Mouse (Mus musculus) mouse embryonic stem cell (cell line): ENCODE measurements at regions not wholly inside any gene's neighbourhood (a gene's known extent, or its start where the extent isn't known, plus 50 kb on each side); places are given as distances from the start of the nearest gene placed in this dataset.

Source experiments
- in situ Hi-C, 2 experiments: fragments of 300-500 bp; cut with MboI; formaldehyde crosslinking; loops; 1 replicate in 1 of 2; 3 replicates in 1 of 2; pipeline ENCODE4 v1.14.3; 2019 to 2020; ENCODE audit warnings: low sequenced_read_pairs in 2 of 2, low pct_unique_long_range_greater_than_20kb in 1 of 2, mixed read lengths in 1 of 2; ENCODE audit not compliant: unreplicated experiment in 1 of 2

- in situ Hi-C loops: loop anchor here (5.0 to 25.0 kb wide), 4 partner anchors 169 to 594 kb away; partner anchors contain the start of gene C1qtnf9 (in 1 of the 2)
These were observed 115.9 kb upstream of the Spata13 start for GRCm38 (mm10) chr14:60517891-60518290.

- in situ Hi-C loops: loop anchor here (10.0 to 25.0 kb wide), 2 partner anchors 252 to 589 kb away; no protein-coding TSS in a partner anchor
These were observed 110.8 kb upstream of the Spata13 start for GRCm38 (mm10) chr14:60523010-60523409.

DNA sequence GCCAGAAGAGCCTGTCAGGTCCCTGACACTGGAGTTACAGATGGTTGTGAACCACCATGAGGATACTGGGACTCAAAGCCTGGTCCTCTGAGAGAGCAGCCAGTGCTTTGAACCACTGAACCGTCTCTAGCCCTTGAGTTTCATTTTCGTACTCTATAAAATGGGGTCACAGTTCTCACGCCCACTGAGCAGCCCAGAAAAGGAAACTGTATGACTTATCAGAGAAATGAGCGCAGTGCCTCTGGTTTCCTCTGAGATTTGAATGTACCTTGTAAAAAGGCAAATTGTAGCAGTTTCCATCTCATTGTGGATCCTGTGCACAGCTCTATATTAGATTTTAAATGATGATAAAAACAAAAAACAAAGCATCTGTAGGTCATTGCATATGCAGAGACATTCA, 108.9 kb upstream of the Spata13 start:
- in situ Hi-C loops: loop anchor here (10.0 to 25.0 kb wide), 2 partner anchors 250 to 587 kb away; no protein-coding TSS in a partner anchor

DNA sequence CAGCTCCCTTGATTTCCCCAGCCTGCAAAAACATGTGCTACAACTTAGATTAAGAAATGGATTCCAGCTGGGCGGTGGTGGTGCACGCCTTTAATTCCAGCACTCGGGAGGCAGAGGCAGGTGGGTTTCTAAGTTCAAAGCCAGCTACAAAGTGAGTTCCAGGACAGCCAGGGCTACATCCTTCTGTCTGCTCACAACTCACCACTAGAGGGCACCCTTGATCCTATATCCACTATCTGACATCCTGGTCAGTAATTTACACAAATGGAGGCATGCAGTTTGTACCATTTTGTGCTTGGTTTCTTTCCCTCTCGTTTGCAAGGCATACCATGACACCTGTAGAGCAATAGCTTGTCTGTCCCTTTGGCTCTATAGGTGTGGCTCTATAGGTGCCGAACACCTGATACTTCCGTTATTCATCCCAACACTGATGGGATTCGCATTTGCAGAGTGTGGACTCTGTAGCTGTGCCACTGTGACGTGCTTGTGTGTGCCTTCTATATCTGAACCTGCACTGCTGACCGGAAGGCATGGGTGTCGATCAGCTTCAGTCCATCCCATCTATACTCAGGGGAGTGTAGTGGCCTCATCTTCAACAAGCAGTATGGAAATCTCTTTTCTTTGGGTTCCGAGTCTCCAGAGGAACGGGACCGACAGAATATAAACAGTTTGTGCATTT, 108.4 kb upstream of the Spata13 start:
- in situ Hi-C loops: loop anchor here in 1 of 2 experiments (10.0 kb wide), 1 partner anchor 249 kb away; no protein-coding TSS in a partner anchor

GRCm38 (mm10) chr14:60525979-60526378, 107.8 kb upstream of the Spata13 start:
- in situ Hi-C loops: loop anchor here in 1 of 2 experiments (10.0 kb wide), 1 partner anchor 249 kb away; no protein-coding TSS in a partner anchor

GRCm38 (mm10) chr14:60526832-60527231, 107.0 kb upstream of the Spata13 start:
- in situ Hi-C loops: loop anchor here in 1 of 2 experiments (10.0 kb wide), 1 partner anchor 248 kb away; no protein-coding TSS in a partner anchor

DNA sequence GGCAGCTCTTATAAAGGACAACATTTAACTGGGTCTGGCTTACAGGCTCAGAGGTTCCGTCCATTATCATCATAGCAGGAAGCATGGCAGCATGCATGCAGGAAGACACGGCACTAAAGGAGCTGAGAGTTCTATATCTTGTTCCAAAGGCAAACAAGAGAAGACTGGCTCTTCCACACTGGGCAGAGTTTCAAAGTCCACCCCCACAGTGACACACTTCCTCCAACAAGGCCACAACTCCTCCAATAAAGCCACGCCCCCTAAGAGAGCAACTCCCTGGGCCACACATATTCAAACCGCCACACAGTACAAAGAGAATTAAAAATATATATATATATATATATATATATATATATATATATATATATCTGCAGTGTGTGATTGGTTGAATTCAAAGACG, 105.8 kb upstream of the Spata13 start:
- in situ Hi-C loops: loop anchor here in 1 of 2 experiments (10.0 kb wide), 1 partner anchor 247 kb away; no protein-coding TSS in a partner anchor

DNA sequence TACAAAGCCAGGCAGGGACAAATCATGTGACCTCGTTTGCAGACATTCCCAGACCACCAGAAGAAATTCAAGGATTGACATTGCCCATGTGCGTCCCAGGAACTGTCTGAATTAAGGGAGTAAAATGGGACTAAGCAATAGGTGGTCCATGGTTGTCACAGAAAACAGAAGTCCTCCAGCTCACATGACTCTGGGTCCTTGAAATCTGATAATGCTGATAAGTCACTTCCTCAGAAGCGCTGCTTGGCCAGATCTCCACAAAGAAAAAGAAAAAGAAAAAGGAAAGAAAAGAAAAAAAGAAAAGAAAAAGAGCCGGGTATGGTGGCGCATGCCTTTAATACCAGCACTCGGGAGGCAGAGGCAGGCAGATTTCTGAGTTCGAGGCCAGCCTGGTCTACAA, 105.3 kb upstream of the Spata13 start:
- in situ Hi-C loops: loop anchor here in 1 of 2 experiments (10.0 kb wide), 1 partner anchor 246 kb away; no protein-coding TSS in a partner anchor

GRCm38 (mm10) chr14:60529022-60529421, 104.8 kb upstream of the Spata13 start:
- in situ Hi-C loops: loop anchor here in 1 of 2 experiments (10.0 kb wide), 1 partner anchor 246 kb away; no protein-coding TSS in a partner anchor

GRCm38 (mm10) chr14:60529646-60530347, 104.0 kb upstream of the Spata13 start:
- in situ Hi-C loops: loop anchor here in 1 of 2 experiments (10.0 kb wide), 1 partner anchor 245 kb away; no protein-coding TSS in a partner anchor

GRCm38 (mm10) chr14:60530348-60530711, 103.5 kb upstream of the Spata13 start:
- in situ Hi-C loops: no loop called here

- in situ Hi-C loops: no loop called here
These were observed 102.8 kb upstream of the Spata13 start for GRCm38 (mm10) chr14:60530973-60531372.

- in situ Hi-C loops: no loop called here
These were observed 102.0 kb upstream of the Spata13 start for GRCm38 (mm10) chr14:60531766-60532165.

DNA sequence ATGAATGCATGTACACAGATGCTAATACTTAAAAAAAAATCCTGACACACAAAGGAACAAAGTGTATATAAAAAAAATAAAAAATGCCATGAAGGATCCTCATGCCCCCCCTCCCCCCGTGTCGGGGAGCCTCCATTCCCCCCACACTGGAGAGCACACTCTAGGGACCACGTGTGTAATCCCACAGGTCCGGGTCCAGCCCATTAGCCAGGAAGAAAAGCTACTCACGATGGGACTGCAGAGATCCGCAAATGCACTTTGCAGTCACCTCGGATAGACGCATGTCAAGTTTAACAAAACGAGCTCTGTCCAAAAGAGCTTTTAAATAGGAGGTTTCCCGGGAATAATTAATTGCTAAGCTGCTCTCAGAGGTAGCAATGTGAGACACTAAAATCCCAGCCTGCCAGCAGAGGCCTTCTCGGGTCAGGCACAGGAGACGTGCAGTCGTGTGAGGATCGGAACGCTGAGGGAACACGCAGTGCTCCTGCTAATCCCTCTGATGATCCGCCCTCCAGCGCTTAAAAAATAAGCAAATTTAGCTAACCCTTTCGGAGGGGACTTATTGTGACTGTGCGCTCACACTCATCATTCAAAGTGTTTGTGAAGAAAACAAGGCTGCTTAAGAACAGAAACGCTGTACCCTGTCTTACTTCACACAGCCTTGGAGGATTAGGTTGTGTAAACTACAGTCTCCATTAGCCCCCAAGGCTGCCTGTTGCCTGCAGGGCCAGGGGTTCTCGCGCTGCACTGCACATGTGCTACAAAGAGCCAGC, 100.2 kb upstream of the Spata13 start:
- in situ Hi-C loops: no loop called here

- in situ Hi-C loops: no loop called here
These were observed 94.8 kb upstream of the Spata13 start for GRCm38 (mm10) chr14:60539040-60539439.

- in situ Hi-C loops: no loop called here
These were observed 93.7 kb upstream of the Spata13 start for GRCm38 (mm10) chr14:60540111-60540510.

- in situ Hi-C loops: no loop called here
These were observed 92.2 kb upstream of the Spata13 start for GRCm38 (mm10) chr14:60541596-60541995.

- in situ Hi-C loops: no loop called here
These were observed 89.0 kb upstream of the Spata13 start for GRCm38 (mm10) chr14:60544767-60545166.
